Mouse (Mus musculus): ENCODE results near the gene Tmem183a.

GRCm38 (mm10) chr1:134347791-134348190 lies 14.0 kb downstream of the Tmem183a start:
- no peak for TF ChIP-seq CTCF (IDR thresholded peaks at IDR 0.05; ENCODE audit: low read depth, low read length)
- TF ChIP-seq POLR2AphosphoS5 (IDR thresholded peaks at IDR 0.05; ENCODE audit: insufficient replicate concordance, low read depth, low read length): no peak
- TF ChIP-seq TAL1 (conservative IDR thresholded peaks at IDR 0.05; ENCODE audit: low read depth, low read length): no peak
- no peak for TF ChIP-seq GATA1 (IDR thresholded peaks at IDR 0.05; ENCODE audit: borderline replicate concordance, low read length)
- TF ChIP-seq GATA2 (IDR thresholded peaks at IDR 0.05; ENCODE audit: borderline replicate concordance, low read depth, low read length): no peak
